Mouse (Mus musculus) megakaryocyte progenitor cell, adult 5-6 weeks (primary cell): ENCODE results near the gene Kdr. TPM values are rescaled to one million over a fixed set of nuclear protein-coding genes. Genes with fewer than 3 reads are reported as not detected.
A peak's percentile ranks its signal among the peaks of the same experiment; 100 is the strongest.
"Not testable (repeated sequence)": the region's sequence is repeated elsewhere in the genome, so short reads cannot be mapped to it uniquely, and the experiment has no call there.

Experiments used
- ATAC-seq: replicated peaks from 2 replicates; pipeline ENCODE4 v1.8.0; 2016; ENCODE audit warnings: mild to moderate bottlenecking, moderate TSS enrichment, inconsistent platforms; ENCODE audit not compliant: poor library complexity
- total RNA-seq, 2 experiments: library from RNA; stranded (forward) in 1 of 2; stranded (reverse) in 1 of 2; fragments of 157-497, 149-512 nt in 1 of 2; fragments of 200-1000 nt in 1 of 2; gene quantifications; 2 replicates each; pipeline versions ENCODE4 v1.2.3 to v1.2.4; 2015 to 2017

The Kdr gene
- total RNA-seq, 2 experiments from 2014 or later: 0.10 TPM; not detected in 1

DNA sequence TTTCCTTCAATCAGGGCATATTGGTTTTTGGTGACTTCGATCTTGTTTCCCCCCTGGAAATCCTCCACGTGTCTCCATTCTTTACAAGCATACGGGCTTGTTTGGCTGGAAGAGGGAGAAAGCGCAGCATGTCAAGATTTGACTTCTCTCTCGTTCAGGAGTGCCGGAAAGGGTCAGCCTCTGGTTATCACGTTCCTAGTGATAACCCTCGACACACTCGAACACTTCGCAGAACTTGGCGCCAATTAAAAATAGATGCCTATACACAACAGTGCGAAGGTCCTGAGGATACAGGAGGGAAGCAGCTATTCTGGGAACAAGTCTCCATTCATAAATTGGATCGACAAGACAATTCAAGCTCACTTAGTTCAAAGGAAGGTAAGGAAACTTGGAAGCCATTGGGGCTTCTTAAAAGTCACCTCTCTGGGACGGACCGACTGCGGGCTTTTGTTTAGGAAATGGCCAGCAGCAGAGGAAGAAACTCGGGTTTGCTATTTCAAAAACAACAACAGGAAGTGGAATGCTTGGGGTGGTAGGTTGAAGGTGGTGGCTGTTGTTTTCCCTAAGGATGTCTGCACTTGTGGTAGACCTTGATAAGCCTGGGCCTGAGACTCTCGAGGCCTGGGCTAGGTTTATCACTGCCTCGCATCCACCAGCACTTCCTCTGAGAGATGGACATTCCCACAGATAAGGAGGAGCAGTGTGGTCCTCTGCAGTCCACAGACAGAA lies 16.4 kb downstream of the Kdr start:
- peak; percentile 83 for ATAC-seq

DNA sequence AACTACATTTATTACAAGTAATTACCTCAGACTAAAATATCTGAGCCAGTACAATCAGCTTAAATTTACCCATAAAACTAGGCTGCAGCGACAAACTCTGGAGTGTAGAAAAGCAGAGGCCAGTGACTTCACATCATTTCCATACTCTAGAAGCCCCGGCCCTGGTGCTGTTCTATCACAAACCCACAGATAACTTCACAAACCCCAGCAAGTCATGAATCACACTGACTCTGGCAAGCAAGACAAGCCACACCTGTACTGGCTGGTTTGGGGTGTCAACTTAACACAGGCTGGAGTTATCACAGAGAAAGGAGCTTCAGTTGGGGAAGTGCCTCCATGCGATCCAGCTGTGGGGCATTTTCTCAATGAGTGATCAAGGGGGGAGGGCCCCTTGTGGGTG lies 18.4 kb downstream of the Kdr start:
- peak; percentile 82 for ATAC-seq

DNA sequence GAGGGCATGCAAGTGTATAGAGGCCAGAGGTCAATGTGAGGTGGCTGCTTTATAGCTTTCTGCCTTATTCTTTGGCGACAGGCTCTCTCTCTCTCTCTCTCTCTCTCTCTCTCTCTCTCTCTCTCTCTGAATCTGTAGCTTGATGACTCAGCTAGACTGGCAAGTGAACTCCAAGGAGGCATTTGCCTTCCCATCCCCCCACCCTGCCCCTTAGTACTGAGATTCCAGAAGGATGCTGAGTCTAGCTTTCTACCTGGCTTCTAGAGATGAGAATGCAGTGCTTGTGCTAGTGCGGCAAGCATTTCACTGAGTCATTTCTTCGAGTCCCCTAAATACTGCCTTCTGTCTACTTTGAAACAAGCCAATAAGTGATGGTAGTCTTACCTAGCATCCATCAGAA lies 21.7 kb downstream of the Kdr start:
- no peak for ATAC-seq

DNA sequence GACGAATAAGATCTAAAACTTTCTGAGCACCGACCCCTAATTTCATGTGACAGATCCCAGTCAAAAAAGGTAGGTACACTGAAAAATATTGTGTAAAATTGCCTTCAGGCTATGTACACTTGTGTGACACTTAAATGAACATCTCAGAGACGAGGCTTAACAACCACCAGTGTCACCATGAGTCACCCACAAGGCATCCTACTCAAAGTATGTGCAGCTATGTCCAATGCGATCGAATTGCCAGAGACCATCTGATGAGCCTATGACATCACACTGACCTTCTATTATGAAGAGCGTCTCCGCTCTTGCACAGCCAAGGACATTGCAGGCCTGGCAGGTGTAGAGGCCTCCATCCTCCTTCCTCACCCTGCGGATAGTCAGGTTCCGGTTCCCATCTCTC lies 22.4 kb downstream of the Kdr start:
- ATAC-seq: no peak

DNA sequence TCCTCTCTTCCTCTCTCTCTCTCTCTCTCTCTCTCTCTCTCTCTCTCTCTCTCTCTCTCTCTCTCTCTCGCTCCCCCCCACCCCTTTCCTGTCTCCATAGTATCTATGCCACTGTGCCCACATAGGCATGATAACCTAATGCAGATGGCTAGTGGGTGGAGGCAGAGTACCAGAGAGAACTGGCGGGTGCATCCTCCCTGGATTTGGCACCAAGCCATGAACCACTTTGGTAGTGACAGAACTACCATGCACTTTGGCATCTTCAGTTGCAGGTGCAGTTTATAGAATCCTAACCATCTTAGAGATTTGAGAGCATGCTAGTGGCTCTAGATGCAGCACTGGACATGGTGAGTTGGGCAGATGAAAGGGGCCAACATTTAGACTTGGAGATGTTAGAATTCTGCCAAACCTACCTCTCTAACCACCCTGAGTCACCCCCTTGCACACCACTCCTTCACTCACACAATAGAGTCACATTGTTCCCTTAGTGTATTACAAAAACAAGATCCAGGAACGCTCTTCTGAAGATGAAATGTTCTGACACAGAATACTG lies 23.4 kb downstream of the Kdr start:
- ATAC-seq: peak; percentile 57; the same call in 1 of the 2 replicates

DNA sequence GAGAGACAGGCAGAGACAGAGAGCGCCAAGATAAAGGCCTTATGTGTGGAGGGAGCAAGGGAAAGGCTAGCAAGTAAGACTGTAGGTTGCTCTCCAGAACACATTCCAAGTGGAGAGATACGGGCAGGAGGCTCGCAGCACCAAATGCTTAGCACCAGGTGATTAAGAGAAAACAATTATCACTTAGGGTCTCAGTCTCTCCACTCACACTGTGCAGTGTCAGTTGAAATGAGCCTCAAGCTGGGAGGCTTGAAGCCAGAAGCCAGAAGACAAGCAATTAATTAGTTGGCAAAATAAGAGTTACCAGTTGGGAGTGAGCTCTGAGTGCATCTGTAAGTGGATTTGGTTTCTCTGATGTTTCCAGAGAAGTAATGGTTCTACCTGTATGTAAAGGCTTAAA lies 24.0 kb downstream of the Kdr start:
- no peak for ATAC-seq

DNA sequence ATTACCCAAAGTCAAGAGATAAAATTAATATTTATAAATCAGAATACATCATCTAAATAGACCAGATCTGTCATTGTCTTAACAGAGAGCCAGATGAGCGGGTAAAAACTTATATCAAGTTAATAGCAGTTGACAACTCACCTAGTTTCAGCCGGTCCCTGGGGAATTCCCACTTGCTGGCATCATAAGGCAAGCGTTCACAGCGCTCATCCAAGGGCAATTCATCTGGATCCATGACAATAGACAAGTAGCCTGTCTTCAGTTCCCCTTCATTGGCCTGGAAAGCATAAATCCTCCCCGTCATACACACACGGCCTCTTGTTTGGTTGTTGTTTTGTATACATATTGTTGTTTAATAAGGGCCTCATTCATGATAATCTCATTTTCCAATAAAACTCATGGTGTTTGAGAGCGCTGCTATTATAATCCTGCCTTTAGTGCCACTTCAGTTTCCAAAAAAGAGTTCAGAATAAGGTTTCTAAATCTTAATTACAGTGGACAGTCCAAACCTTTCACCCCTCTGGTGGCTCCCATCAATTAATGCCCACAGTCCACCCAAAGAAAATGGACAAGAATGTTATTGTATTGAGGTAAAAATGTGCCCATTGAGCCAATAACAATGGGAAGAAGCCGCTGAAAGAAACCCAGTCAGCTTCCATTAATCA lies 26.0 kb downstream of the Kdr start:
- ATAC-seq: no peak

DNA sequence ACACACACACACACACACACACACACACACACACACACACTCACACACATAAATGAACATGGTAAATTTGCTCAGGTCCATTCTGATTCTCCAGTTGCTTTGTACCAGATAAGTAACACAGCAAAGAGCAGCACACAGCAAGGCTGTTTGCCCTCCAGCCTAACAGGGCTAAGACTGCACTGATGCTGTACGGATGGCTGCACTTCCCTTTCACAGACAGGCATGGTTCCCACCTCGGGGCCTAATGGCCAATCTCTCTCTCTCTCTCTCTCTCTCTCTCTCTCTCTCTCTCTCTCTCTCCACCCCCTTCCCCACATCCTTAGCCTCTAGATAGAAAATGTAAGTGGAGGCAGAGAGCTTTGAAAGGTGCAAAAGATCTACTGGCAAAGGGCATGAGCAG lies 27.4 kb downstream of the Kdr start:
- no peak for ATAC-seq

DNA sequence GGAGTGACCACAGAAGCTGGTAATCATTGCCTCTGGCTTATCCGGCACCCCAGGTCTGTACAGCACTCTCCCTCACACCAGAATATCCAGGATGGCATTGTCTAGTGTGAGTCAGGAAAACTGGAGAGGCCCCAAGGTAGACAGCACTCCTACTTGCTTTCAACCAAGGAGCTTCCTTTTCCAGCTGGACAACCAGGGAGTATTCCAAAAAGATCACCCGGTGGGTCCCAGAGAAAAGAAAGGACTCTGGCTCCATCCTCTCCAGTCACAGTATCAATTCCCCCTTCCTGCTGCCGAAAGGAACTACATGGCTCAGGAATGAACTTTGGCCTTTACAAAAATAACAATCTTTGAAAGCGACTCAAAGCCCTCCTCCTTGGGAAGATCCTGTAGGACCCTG lies 32.9 kb downstream of the Kdr start:
- no peak for ATAC-seq

DNA sequence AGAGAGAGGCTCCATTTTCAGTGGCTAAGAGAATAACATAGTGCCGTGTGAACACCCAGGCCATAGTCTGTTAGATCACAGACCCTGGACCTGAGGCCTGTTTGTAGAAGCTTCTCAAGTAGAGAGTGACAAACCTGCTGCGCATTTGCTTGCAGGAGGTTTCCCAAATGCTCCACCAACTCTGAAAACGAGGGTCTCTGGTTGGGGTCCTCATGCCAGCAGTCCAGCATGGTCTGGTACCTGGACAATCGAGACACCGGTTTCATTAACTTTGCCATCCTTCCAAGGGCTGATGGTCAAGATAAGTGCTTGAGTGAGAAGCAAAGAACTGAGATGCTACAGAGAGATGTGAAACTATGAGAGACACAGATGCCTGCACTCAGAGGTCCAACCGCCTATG lies 35.0 kb downstream of the Kdr start:
- ATAC-seq: no peak

DNA sequence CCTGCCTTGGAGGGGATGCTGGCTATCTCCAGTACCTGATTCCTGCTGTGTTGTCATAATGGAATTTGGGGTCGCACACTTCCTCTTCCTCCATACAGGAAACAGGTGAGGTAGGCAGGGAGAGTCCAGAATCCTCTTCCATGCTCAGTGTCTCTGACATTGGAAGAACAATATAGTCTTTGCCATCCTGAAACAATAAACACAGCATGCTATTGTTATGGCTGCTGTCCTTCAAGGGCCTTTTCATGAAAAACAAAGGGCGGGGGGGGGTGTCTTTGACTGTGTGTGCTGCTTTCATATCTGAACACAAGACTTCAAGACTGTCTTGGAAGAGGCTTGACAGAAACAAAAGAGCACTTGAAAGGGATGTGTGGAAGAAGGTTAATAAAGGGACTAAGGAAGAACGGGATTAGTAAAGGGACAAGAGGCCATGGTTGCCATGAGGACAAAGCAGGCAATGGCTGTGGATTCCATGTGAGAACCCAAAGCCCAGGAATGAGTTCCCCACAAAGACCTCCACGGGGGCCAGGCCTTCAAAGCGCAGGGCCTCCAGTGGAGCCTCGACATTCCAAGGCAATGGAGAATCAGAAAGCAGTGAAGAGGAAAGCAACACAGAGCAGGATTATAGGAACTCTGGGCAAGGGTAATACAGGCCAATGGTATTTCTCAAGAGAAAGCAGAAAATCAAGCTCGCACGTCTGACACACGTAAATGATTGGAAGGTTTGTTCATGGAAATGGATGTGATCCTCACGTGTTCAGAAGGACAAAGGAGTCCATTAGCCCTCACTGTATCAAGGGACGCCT lies 36.3 kb downstream of the Kdr start:
- ATAC-seq: no peak

DNA sequence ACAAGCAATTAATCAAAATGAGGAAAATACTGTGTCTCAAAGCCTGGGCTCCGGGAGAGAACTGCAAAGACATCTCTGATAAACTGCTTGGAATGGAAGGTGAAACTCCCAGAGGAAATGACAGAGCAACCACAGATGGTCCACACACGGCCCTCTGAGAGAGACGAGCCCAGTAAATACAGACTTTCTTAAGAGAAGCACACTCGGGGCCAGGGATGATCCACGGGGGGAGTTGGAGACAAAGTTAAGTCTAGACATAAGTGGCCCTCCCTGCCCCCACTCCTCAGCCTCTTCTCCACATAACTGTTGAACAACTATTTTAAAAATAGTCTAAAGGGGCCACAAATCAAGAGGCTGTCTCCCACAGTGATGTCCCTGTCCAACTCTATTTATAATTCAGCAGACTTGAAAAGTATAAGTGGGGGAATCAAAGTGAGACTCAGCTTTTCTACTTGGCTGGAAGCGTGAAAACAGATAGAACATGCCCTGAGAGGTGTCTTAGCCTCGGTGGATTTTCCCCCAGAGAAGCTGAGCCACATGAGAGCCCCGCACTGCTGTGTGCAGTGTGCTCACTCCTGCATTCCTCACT lies 39.0 kb downstream of the Kdr start:
- ATAC-seq: no peak

DNA sequence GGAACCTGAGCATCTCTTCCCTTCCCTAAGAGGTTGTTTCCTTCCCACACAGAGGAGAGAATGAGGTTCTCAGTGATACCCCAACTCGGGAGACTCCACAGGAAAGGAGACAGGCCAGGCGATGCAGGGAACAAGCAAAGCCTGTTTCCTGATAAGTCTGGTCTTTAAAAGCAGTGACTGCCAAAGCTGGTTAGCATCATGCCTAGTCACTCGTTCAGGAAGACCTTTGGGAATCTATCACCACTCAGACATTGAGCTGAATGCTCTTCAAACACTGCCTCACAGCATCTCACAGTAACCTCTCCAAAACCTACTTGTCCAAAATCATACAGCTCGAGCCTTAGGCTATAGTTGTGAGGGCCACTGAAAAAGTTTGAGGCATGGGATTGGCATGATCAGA lies 40.2 kb downstream of the Kdr start:
- ATAC-seq: no peak

DNA sequence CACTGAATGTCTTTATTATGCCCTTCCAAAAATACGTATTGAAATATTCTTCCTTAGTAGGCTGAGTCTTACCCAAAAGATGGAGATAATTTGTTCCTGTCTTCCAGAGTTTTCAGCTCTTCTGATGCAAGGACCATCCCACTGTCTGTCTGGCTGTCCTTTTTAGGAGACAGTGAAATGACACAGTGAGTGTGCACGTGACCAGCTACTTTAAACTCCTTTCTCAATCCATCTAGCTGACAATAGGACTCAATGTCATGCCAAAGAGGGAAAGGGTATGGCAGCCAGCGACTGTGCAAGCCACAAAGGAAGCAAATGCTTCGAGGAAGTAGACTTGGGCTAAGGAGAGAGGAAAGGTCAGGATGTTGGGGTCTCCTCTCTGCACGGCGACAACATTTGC lies 42.0 kb downstream of the Kdr start:
- ATAC-seq: no peak

DNA sequence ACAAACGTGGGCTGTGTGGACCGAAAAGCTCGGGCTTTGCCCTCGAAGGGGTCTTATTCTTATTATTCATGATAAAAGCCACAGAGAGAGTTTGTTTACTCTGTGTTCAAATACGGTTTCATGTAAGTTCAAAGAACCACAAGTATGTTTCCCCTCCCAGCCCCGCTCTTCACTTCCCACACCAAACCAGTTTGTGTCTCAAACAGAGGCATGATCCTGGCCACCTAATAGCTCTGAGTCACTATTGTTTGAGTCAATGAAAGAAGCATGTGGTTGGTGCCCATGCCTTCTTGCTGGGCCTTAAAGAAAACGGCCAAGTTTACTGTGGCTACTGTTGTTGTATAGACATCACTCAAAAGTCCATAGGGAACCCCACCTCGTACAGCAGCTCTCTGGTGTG lies 43.0 kb downstream of the Kdr start:
- ATAC-seq: no peak

DNA sequence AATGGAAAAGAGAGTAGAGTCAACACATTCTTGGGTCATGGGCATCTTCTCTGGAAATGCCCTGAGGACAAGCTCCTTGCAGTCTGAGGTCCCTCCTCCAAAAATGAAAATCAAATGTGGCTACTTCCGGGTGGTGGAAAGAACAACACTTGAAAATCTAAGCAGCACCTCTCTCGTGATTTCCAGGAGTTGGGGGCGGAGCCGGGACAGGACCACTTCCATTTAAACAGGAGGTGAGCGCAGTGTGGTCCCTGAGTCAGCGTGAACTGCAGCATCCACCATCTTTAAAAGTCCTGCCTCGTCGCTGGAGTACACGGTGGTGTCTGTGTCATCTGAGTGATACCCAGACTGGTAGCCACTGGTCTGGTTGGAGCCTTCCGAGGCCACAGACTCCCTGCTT lies 44.1 kb downstream of the Kdr start:
- ATAC-seq: no peak

DNA sequence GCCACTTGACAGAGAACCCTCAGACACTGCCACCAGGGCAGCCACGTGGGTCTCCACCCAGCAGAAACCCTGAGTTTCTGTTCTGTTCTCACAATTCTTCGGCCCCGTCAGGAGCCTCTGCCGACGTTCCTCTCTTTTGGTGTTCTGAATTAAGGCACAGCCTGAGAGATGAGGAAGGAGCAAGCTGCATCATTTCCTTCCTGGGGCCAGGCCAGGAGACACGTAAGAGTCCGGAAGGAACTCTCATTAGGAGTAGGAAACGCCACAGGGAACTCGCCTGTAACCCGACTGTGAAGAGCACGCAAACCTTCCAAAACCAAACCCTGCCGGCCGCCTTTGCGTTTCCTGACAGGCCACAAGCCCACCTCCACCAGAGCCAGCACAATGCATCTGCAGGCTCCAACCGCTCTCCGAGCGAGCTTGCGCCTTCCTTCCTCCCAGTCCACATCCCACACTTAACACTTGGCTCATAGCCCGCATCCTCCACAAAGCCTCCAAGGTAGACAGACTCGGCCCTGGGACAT lies 44.7 kb downstream of the Kdr start:
- peak; percentile 76 for ATAC-seq

DNA sequence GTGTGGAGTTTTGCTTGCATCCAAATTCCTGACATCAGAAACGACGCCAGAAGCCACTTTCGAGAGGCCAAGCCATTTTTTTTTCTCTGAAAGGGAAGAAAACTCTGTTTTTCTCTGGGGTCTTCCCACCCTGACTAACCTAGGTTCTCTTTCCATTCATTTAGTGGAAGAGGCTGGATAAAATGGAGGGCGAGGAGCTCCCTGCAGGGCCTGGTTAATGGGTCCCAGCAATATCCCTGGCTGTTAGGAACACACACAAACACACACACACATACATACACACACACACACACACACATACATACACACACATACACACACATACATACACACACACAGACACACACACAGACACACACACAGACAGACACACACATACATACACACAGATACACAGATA lies 46.8 kb downstream of the Kdr start:
- not testable (repeated sequence) for ATAC-seq

DNA sequence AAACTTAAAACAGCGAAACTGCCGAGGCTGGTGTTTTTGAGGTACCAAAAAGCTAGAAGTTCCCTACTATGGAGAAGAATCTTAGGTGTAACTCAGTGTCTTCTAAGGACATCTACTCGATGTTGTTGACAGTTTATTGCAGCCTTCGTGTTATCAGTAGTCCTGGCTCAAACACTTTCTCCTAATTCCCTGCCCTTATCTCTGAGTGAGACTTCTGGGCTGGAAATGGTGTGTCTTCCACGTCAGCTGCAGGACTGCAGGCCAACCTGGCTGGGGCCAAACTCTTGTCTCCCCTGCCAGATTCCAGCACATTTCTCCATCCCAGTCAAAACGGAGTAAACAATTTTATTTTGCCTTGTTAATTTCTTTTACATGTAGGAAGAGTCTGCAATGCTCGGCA lies 48.3 kb downstream of the Kdr start:
- ATAC-seq: peak; percentile 32

DNA sequence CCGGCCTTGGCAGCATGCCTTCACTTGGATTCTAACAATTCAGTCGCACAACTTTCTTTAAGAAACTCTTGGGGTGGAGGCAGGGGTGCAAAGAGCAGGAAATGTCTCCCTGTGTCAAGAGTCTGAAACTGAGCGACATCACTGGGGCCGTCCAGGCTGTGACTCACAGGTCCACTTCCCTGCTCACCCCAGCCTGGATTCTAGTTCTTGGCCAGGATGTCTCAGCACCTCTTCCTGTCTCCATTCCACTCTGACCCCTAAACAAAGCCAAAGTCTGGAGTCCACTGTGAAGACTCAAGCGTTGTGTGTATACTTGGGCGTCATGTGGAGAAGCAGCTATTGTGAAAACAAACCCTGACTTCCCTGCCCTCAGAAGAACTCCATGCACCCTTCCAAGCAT lies 55.6 kb downstream of the Kdr start:
- no peak for ATAC-seq

DNA sequence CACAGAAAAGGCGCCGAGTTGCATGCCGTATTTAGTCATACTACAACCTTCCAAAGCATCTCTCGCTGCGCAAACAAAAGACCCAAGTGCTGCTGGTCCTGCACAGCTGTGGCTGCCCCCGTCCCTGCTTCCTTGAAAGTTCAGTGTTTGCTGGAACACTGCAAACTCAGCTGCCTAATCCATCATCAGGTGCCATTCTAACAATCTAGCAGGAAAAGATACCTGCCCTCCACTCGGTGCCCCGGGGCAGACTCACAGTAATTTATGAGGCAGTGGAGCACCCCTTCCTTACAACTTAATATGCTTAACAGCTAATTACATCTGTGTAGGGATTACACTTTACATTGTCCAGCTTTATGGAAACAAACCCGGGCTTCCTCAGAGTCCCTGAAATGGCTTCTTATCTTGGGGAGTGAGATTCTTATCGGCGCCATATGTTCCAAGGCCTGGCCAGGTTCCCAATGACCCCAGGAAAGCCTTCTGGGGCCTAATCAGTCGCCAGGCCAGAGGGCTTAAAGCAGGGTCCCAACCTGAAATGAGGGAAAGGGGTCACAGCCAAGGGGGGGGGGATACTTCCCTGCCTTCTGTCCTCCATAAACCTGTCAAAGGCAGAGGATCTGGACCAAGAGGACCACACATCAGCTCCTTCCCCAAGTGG lies 56.4 kb downstream of the Kdr start:
- ATAC-seq: no peak
